Mouse (Mus musculus) telencephalon, adult 2 months (tissue): ENCODE measurements at regions not wholly inside any gene's neighbourhood (a gene's known extent, or its start where the extent isn't known, plus 50 kb on each side); places are given as distances from the start of the nearest gene placed in this dataset.

ENCODE experiments used
- DNase-seq: peaks from one replicate; pipeline ENCODE4 v3.0.0-alpha.2; 2011; ENCODE audit warnings: low read depth, low spot score

DNA sequence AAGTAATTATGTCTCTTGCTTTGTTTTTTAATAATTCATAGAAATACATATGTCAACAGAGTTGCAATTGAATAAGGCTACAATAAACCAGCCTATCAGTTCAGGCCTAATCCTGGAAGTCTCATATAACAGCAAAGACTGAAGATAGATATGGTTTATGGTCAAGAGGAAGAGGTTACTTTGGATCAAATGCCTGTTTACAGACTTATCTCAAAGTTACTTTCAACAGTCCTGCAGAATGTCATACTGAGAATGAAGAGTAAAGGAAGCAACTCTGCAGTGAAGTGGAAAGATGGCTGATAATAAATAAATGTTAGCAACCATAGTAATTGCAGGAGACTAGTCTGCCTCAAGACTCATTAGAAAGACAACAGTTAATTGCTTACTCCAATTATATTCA, 684.8 kb upstream of the Vstm2a start:
- no peak for DNase-seq

DNA sequence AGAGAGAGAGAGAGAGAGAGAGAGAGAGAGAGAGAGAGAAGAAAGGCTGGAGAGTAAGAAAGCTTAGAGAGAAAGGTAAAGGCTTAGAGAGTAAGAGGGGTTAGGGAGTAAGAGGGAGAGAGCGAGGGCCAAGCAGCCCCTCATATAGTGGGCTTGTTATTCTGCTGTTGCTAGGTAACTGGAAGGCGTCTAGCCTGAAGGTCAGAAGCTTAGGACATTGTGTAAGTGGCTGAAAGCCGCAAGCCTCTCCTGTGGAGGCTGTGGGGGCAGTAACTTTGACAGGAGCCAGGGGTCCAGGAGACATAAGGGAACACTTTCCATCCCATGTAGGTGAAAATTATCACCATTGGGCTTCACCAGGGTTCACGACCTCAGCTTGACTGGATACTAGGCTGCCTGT, 637.6 kb upstream of the Vstm2a start:
- DNase-seq: no peak

DNA sequence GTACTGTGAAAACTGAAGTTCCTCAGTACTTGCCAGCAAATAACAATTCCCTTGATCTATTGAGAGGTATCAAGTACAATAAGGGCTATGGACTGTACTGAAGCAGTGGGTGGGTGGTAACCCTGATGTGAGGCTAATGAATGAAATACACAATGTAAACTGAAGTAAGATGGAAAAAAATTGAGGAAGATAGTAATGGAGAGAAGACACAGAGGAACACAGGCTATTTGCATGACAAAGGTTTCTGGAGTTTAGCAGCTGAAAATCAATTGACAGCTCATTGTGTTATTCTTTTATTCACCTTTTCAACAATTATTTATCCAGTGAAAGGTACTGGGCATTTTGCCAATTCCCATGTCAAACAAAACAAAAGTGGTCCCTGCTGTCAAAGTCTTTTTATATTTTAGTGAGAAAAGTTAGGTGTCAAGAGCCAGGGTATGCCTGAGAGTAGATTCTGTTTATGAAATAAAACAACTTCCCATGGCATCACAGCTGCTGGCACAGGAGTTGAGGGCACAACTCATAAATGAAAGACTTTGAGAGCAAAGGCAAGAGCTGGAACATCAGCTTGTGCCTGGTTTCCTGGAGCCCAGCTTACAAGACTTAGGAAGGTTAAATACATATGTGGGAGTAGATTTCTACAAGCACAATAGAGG, 608.4 kb upstream of the Vstm2a start:
- no peak for DNase-seq

DNA sequence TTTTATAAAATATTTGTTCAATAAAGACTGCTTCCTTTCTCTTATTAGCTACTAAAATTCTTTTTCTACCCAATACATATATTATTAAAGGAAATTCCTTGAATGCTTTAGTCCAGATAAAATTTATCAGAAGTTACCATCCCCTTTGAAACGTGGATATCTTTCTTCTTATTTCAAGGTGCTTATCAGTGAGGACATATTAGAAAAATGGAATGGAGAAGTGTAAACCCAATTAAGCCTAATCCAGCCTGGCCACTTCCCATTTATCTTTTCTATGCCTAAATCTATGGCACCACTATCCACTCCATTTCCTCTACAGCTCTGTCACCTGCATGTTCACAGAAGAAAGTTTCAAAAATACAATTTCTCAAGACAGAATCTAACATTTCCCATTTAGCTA, 568.5 kb upstream of the Vstm2a start:
- no peak for DNase-seq

DNA sequence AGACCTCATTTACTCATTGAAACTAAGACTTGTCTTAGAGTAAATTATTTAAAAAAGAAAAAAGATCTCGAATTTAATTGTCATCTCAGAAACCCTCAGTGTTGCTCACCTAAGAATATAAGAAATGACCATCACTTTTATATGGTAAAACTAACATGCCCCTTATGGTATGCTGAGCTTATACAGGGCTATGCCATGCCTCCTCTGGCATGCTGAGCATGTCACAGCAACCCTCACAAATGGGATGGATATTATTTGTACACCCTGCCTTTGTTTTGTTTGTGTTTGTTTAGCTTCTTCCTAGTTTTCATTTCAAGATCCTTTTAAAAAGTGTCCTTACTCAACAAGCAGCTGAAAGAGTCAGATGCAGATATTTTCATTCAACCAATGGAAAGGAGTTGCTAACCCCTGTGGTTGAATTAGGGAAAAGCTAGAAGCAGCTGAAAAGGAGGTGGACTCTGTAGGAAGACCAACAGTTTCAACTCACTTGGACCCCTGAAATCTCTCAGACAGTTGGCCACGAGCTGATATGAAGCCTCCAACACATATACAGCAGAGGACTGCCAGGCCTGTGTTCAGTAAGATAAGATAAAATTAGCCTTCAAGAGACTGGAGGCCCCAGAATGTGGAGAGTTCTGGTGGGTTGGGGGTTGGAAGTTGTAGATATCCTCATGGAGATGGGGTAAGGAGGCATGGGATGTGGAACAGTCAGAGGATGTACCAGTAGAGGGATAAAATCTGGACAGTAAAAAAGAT, 559.3 kb upstream of the Vstm2a start:
- no peak for DNase-seq

DNA sequence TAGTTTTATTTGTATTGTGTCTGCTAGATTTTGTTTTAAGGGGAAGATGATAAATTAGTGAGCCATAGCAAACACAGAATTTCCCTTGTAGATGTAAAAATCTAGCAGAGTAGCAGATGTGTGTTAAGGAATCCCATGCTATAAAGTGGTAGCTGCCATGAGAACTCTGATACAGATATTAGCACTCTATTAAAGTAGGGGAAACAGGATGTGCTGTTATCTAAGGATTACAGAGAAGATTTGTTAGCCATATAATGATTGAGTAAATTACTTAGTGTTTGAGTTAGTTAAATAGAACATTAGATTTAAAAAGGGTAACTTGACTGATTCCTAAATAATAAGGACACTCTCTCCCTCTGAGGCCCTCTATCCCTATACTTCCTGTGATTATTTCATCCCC, 541.5 kb upstream of the Vstm2a start:
- DNase-seq: no peak

DNA sequence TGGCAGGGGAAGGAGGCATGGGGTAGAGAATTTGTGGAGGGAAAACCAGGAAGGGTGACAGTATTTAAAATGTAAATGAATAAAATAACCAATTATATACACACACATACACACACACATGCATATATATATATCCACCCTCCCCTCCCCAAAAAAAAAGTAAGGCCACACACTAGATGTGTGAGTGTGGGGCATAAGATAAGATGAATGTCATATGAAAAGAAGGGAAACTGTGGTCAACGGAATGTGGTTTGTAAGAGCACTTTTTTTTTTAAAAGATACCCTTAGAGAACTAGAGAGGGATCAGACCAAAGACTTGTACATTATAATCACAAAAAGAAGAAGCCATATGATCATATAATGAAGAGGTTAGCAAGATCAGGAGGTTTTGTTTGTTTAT, 540.0 kb upstream of the Vstm2a start:
- DNase-seq: no peak

DNA sequence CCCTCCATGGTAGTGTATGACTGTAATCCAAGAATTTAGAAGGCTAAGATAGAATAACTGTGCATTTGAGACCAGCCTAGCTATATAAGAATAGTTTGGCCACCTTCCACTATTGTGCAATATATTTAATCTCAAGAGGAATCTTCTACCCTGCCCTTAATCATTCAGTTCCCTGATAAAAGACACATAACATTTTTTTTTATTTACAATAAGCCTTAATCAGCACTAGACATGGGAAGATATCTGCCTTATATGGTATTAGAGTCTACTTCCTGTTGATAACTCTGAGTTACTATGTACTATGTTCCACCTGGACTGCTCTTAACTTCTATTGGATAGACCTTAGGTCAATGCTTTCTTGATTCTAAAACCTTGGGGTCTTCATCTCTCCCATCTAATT, 519.9 kb upstream of the Vstm2a start:
- DNase-seq: no peak

DNA sequence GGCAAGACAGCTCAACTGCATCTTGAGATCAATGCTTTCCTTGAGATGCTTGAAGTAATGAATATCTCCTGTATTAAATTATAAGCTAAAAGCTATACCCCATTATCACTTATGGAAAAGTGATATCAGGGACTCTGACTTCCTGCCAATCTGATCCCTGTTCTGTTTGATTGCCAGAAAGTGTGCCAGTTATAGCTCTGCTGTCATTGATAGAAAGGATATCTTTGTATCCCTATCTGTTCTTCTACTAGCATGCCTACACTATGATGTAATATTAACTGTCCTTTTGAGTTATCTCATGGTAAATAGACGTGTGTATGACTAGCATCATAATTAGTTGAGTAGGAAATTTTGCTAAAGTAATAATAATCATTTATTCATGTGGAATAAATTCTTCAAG, 501.5 kb upstream of the Vstm2a start:
- DNase-seq: no peak

DNA sequence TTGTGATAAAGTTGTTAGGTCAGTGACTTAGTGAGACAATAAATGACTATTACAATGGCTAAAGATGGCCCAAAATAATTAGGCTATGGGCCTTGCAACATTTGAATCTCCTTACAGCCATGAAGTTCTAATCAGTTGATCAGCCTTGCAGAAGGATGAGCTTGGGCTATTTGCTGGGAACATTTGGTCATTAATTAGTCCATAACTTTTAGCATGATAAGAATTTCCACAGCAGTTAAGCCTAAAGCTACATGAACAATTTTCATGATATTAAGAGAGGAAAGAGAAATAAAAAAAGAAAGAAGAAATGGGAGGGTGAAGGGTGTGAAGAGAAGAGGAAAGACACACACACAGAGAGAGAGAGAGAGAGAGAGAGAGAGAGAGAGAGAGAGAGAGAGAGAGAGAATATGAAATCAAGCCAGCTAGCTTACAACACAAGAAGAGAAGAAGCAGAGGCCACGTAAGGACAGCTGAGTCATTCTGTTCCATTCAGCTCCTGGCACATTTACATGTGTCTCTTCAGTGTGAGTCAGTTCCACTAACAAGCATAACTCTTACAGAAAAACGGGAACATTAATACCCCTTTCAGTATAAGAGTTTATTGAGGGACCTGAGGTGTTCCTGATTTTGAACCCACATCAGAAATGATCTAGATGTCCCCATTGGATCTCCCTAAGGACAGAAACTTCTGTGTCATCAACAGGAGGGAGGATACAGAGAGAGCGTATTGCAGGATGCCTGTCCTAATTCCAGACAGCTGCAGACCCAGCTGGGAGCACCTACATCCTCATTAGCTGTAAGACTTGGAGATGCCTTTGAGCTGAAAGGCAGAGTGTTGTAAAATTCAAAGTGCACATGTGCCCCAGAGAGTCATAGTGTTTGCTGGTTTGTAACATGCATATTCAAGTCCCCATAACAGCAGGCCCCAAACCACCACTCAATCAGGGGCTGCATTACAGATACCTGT, 487.6 kb upstream of the Vstm2a start:
- DNase-seq: peak; percentile 78
